Mouse (Mus musculus): Measurements from ENCODE around the gene Svopl.

The Svopl gene

GRCm38 (mm10) chr6:38032801-38033566 lies 13.8 kb downstream of the Svopl start:
- in situ Hi-C loops (cut with MboI; ENCODE audit: unreplicated experiment in 2 of 2), result no loop called here

- in situ Hi-C loops (cut with MboI; ENCODE audit: unreplicated experiment in 2 of 2), result no loop called here
These were observed 14.8 kb downstream of the Svopl start for GRCm38 (mm10) chr6:38031924-38032540.

GRCm38 (mm10) chr6:38028205-38028604 lies 18.6 kb downstream of the Svopl start:
- in situ Hi-C loops (cut with MboI; ENCODE audit: unreplicated experiment in 2 of 2), result no loop called here

GRCm38 (mm10) chr6:38027771-38028170 lies 19.0 kb downstream of the Svopl start:
- in situ Hi-C loops (cut with MboI; ENCODE audit: unreplicated experiment in 2 of 2), result no loop called here

- in situ Hi-C loops (cut with MboI; ENCODE audit: unreplicated experiment in 2 of 2), result no loop called here
These were observed 23.5 kb downstream of the Svopl start for GRCm38 (mm10) chr6:38023284-38023683.

- in situ Hi-C loops (cut with MboI; ENCODE audit: unreplicated experiment in 2 of 2), result no loop called here
These were observed 25.4 kb downstream of the Svopl start for GRCm38 (mm10) chr6:38021406-38021805.

GRCm38 (mm10) chr6:38012829-38013228 lies 34.0 kb downstream of the Svopl start:
- in situ Hi-C loops (cut with MboI; ENCODE audit: unreplicated experiment in 2 of 2), result no loop called here

- in situ Hi-C loops (cut with MboI; ENCODE audit: unreplicated experiment in 2 of 2), result loop anchor here in 1 of 2 experiments (5.0 kb wide), 2 partner anchors 55 to 415 kb away; no protein-coding TSS in a partner anchor
These were observed 39.3 kb downstream of the Svopl start for GRCm38 (mm10) chr6:38007459-38007858.

GRCm38 (mm10) chr6:37967386-37967785 lies 79.4 kb downstream of the Svopl start:
- in situ Hi-C loops (cut with MboI; ENCODE audit: unreplicated experiment in 2 of 2), result no loop called here

GRCm38 (mm10) chr6:37951306-37951705 lies 95.5 kb downstream of the Svopl start:
- in situ Hi-C loops (cut with MboI; ENCODE audit: unreplicated experiment in 2 of 2), result no loop called here

- in situ Hi-C loops (cut with MboI; ENCODE audit: unreplicated experiment in 2 of 2), result no loop called here
These were observed 110.3 kb downstream of the Svopl start for GRCm38 (mm10) chr6:37936498-37936897.
